Mouse (Mus musculus) ES-E14 (cell line): ENCODE data around the gene Islr. TPM values are rescaled to one million over a fixed set of nuclear protein-coding genes. Genes with fewer than 3 reads are reported as not detected.

ENCODE experiments used
- DNase-seq: peaks from one replicate; pipeline ENCODE4 v3.0.0-alpha.2; 2013; ENCODE audit warnings: low read depth, low spot score
- H3K27ac ChIP-seq: 2 replicates; pipeline ENCODE4 v1.5.1; 2012; ENCODE audit warnings: low read depth, mild to moderate bottlenecking, low read length, moderate library complexity, mixed read lengths; ENCODE audit not compliant: poor library complexity, insufficient read depth, severe bottlenecking
- H3K36me3 ChIP-seq: 2 replicates; pipeline ENCODE4 v1.6.1; 2012; ENCODE audit warnings: mild to moderate bottlenecking, low read length, moderate library complexity, mixed read lengths; ENCODE audit not compliant: control insufficient read depth, poor library complexity, insufficient read depth, severe bottlenecking
- H3K4me1 ChIP-seq, 2 experiments: fragments of 150-350 bp in 1 of 2; sonication (generic) in 1 of 2; 2 replicates each; pipeline ENCODE4 v1.6.1; 2012; ENCODE audit warnings: low read length in 2 of 2, mild to moderate bottlenecking in 1 of 2, mixed read lengths in 1 of 2; ENCODE audit not compliant: control insufficient read depth in 2 of 2, insufficient read depth in 2 of 2, poor library complexity in 1 of 2
- H3K4me3 ChIP-seq, 2 experiments: fragments of 150-350 bp in 1 of 2; sonication (generic) in 1 of 2; 2 replicates each; pipeline ENCODE4 v1.5.1; 2012; ENCODE audit warnings: low read length in 2 of 2, low read depth in 1 of 2, mild to moderate bottlenecking in 1 of 2, mixed read lengths in 1 of 2; ENCODE audit not compliant: insufficient read depth in 1 of 2, poor library complexity in 1 of 2, severe bottlenecking in 1 of 2
- H3K9ac ChIP-seq: 2 replicates; pipeline ENCODE4 v1.6.1; 2012; ENCODE audit warnings: low read depth, mild to moderate bottlenecking, low read length, mixed read lengths; ENCODE audit not compliant: poor library complexity, insufficient read depth, severe bottlenecking
- H3K9me3 ChIP-seq: fragments of 150-350 bp; sonication (generic); 2 replicates; pipeline ENCODE4 v1.6.1; 2012; ENCODE audit warnings: low read depth, mild to moderate bottlenecking, low read length; ENCODE audit not compliant: control insufficient read depth, insufficient read depth
- CHD2 ChIP-seq: IDR thresholded peaks from 2 replicates; pipeline ENCODE4 v1.6.1; 2014; ENCODE audit warnings: mild to moderate bottlenecking, low read depth, low read length, inconsistent platforms
- HCFC1 ChIP-seq: IDR thresholded peaks from 2 replicates; pipeline ENCODE4 v1.6.1; 2012; ENCODE audit warnings: low read length, inconsistent platforms, borderline replicate concordance; ENCODE audit not compliant: insufficient read depth
- MAFK ChIP-seq: IDR thresholded peaks from 2 replicates; pipeline ENCODE4 v1.6.1; 2014; ENCODE audit warnings: mild to moderate bottlenecking, low read depth, low read length, inconsistent platforms; ENCODE audit not compliant: insufficient read depth
- ZC3H11A ChIP-seq: IDR thresholded peaks from 2 replicates; pipeline ENCODE4 v1.6.1; 2012; ENCODE audit warnings: low read depth, mild to moderate bottlenecking, inconsistent platforms, low read length, borderline replicate concordance
- ZNF384 ChIP-seq: IDR thresholded peaks from 2 replicates; pipeline ENCODE4 v1.6.1; 2012; ENCODE audit warnings: low read depth, low read length, inconsistent platforms
- in situ Hi-C, 2 experiments: fragments of 600-800 bp; cut with MboI; formaldehyde crosslinking; loops; one replicate each; pipeline ENCODE4 v1.15.1; 2025; ENCODE audit warnings: low sequenced_read_pairs in 2 of 2, inconsistent platforms in 1 of 2; ENCODE audit not compliant: unreplicated experiment in 2 of 2
- total RNA-seq: library from RNA; depleted of rRNA; stranded (reverse); fragments of 300-350 nt; gene quantifications from 2 replicates; pipeline ENCODE4 v1.2.3, GENCODE M21; 2012

Islr gene
- total RNA-seq, 1 experiment, result 0.22 TPM

- Histone ChIP-seq H3K9me3 (no peaks in the 10 kb centered on the region), H3K27ac (no peak overlapping the region), H3K4me1 (peaks cover 6 to 32% of the 10 kb centered on the region in 2 experiments), H3K4me3 (no peak overlapping the region), H3K36me3 (no peaks in the 10 kb centered on the region), H3K9ac (no peak overlapping the region)
- DNase-seq, result no peak
- no peak for TF ChIP-seq CHD2
- TF ChIP-seq HCFC1, result no peak
- no peak for TF ChIP-seq MAFK
- TF ChIP-seq ZNF384, result no peak
- no peak for TF ChIP-seq ZC3H11A
- in situ Hi-C loops, result no loop called here
Measured at GRCm38 (mm10) chr9:58116024-58116651, 88.0 kb downstream of the Islr start.

GRCm38 (mm10) chr9:58115297-58115925 is 88.7 kb downstream of the Islr start:
- peaks cover 6 to 32% of the 10 kb centered on the region in 2 experiments for H3K4me1 ChIP-seq
- in situ Hi-C loops, result no loop called here
- H3K9me3 ChIP-seq, result no peaks in the 10 kb centered on the region
- no peak overlapping the region for H3K4me3 ChIP-seq
- H3K9ac ChIP-seq, result no peak overlapping the region
- TF ChIP-seq ZNF384, result no peak
- H3K27ac ChIP-seq, result no peak overlapping the region
- no peaks in the 10 kb centered on the region for H3K36me3 ChIP-seq
- no peak for DNase-seq

GRCm38 (mm10) chr9:58114019-58114418 is 90.1 kb downstream of the Islr start:
- H3K9me3 ChIP-seq, result no peaks in the 10 kb centered on the region
- no peak for TF ChIP-seq ZNF384
- no peak for TF ChIP-seq MAFK
- TF ChIP-seq ZC3H11A, result no peak
- no peak for TF ChIP-seq CHD2
- no peak for TF ChIP-seq HCFC1
- no peak overlapping the region for H3K9ac ChIP-seq
- peaks cover 6 to 32% of the 10 kb centered on the region in 2 experiments for H3K4me1 ChIP-seq
- no peaks in the 10 kb centered on the region for H3K36me3 ChIP-seq
- H3K27ac ChIP-seq, result no peak overlapping the region
- peak overlapping the region in 1 of 2 experiments; percentile 69; a peak in 1 of 4 replicates for H3K4me3 ChIP-seq
- in situ Hi-C loops, result no loop called here
- DNase-seq, result no peak

GRCm38 (mm10) chr9:58113279-58113884 is 90.7 kb downstream of the Islr start:
- Histone ChIP-seq H3K4me1 (peaks cover 6 to 32% of the 10 kb centered on the region in 2 experiments), H3K9ac (peak overlapping the region; percentile 45; the same call in 1 of the 2 replicates), H3K9me3 (no peaks in the 10 kb centered on the region), H3K36me3 (no peaks in the 10 kb centered on the region), H3K4me3 (peak overlapping the region; percentile 54 to 69), H3K27ac (no peak overlapping the region)
- DNase-seq, result peak; percentile 39
- in situ Hi-C loops, result no loop called here
- TF ChIP-seq CHD2 (no peak), MAFK (no peak), HCFC1 (no peak), ZNF384 (no peak), ZC3H11A (no peak)
